Mouse (Mus musculus) neural tube, embryonic 11.5 days (tissue): ENCODE data around the gene Zdhhc1. TPM values are rescaled to one million over a fixed set of nuclear protein-coding genes. Genes with fewer than 3 reads are reported as not detected.

Source experiments
- polyA plus RNA-seq: library from polyadenylated mRNA; unstranded; fragments of >200 nt; fragmentation: Nextera tagmentation; extraction: Ambion mirVana; gene quantifications from 2 replicates; pipeline ENCODE4 v1.2.1, GENCODE M21; 2014

Gene Zdhhc1
- polyA plus RNA-seq, 1 experiment from 2014 or later, result 18.5 TPM

Other genes with a start within 250 kb of the Zdhhc1 start
- gene B3gnt9, start 241.7 kb downstream of the Zdhhc1 start, polyA plus RNA-seq, result 3.5 and 3.6 TPM in 2 replicates
- gene Tradd, start 232.3 kb downstream of the Zdhhc1 start, polyA plus RNA-seq, result 14.9 and 18.4 TPM in 2 replicates
- 0.66 and 1.0 TPM in 2 replicates for gene Fbxl8, start 232.3 kb downstream of the Zdhhc1 start, polyA plus RNA-seq
- gene Hsf4, start 227.1 kb downstream of the Zdhhc1 start, polyA plus RNA-seq, result not detected in 2 replicates
- 2.7 and 3.5 TPM in 2 replicates for gene Nol3, start 220.8 kb downstream of the Zdhhc1 start, polyA plus RNA-seq
- 46.1 and 50.8 TPM in 2 replicates for gene 4931428F04Rik, start 207.0 kb downstream of the Zdhhc1 start, polyA plus RNA-seq
- 12.1 and 13.9 TPM in 2 replicates for gene Exoc3l, start 200.8 kb downstream of the Zdhhc1 start, polyA plus RNA-seq
- 103 and 107 TPM in 2 replicates for gene E2f4, start 199.2 kb downstream of the Zdhhc1 start, polyA plus RNA-seq
- gene Elmo3, start 191.3 kb downstream of the Zdhhc1 start, polyA plus RNA-seq, result 1.0 and 1.9 TPM in 2 replicates
- gene Lrrc29, start 170.6 kb downstream of the Zdhhc1 start, polyA plus RNA-seq, result 1.3 and 1.4 TPM in 2 replicates
- 111 TPM in 2 replicates for gene Tmem208, start 170.5 kb downstream of the Zdhhc1 start, polyA plus RNA-seq
- 1.8 and 1.9 TPM in 2 replicates for gene Fhod1, start 148.9 kb downstream of the Zdhhc1 start, polyA plus RNA-seq
- gene Slc9a5, start 148.1 kb downstream of the Zdhhc1 start, polyA plus RNA-seq, result 4.1 TPM in 2 replicates
- 0.54 and 0.89 TPM in 2 replicates for gene Plekhg4, start 123.6 kb downstream of the Zdhhc1 start, polyA plus RNA-seq
- gene Kctd19, start 83.4 kb downstream of the Zdhhc1 start, polyA plus RNA-seq, result not detected in 2 replicates
- gene Lrrc36, start 83.3 kb downstream of the Zdhhc1 start, polyA plus RNA-seq, result 0.92 and 1.6 TPM in 2 replicates
- 218 and 229 TPM in 2 replicates for gene Tppp3, start 25.4 kb downstream of the Zdhhc1 start, polyA plus RNA-seq
- gene Hsd11b2, start 21.9 kb upstream of the Zdhhc1 start, polyA plus RNA-seq, result 22.5 and 23.9 TPM in 2 replicates
- 137 and 148 TPM in 2 replicates for gene Atp6v0d1, start 69.1 kb upstream of the Zdhhc1 start, polyA plus RNA-seq
- gene Ripor1, start 108.4 kb upstream of the Zdhhc1 start, polyA plus RNA-seq, result 19.3 and 20.3 TPM in 2 replicates
- gene Ctcf, start 139.7 kb upstream of the Zdhhc1 start, polyA plus RNA-seq, result 98.5 and 111 TPM in 2 replicates
- 0.66 and 2.1 TPM in 2 replicates for gene Agrp, start 140.5 kb upstream of the Zdhhc1 start, polyA plus RNA-seq
- 4.6 and 5.0 TPM in 2 replicates for gene Carmil2, start 189.4 kb upstream of the Zdhhc1 start, polyA plus RNA-seq
- gene Acd, start 204.2 kb upstream of the Zdhhc1 start, polyA plus RNA-seq, result 74.3 and 76.7 TPM in 2 replicates
- gene Pard6a, start 204.2 kb upstream of the Zdhhc1 start, polyA plus RNA-seq, result 23.1 and 24.1 TPM in 2 replicates
- gene 4933405L10Rik, start 210.8 kb upstream of the Zdhhc1 start, polyA plus RNA-seq, result 0.20 TPM in 1 of 2 replicates, not detected in the other
- gene Enkd1, start 211.3 kb upstream of the Zdhhc1 start, polyA plus RNA-seq, result 27.6 and 27.8 TPM in 2 replicates